Mouse (Mus musculus) WW6 (cell line): ENCODE measurements around the gene Cgnl1.

Source experiments
- DNase-seq: peaks from one replicate; pipeline ENCODE4 v3.0.0-alpha.2; 2013; ENCODE audit warnings: low read depth, low spot score

The Cgnl1 gene

GRCm38 (mm10) chr9:71578896-71579564 is 192.4 kb downstream of the Cgnl1 start:
- DNase-seq, result no peak
